Mouse (Mus musculus) thymus, postnatal 4 days (tissue): ENCODE measurements at regions not wholly inside any gene's neighbourhood (a gene's known extent, or its start where the extent isn't known, plus 50 kb on each side); places are given as distances from the start of the nearest gene placed in this dataset.
A peak's percentile ranks its signal among the peaks of the same experiment; 100 is the strongest.

Source experiments
- DNase-seq: peaks from one replicate; pipeline ENCODE4 v3.0.0; 2021

DNA sequence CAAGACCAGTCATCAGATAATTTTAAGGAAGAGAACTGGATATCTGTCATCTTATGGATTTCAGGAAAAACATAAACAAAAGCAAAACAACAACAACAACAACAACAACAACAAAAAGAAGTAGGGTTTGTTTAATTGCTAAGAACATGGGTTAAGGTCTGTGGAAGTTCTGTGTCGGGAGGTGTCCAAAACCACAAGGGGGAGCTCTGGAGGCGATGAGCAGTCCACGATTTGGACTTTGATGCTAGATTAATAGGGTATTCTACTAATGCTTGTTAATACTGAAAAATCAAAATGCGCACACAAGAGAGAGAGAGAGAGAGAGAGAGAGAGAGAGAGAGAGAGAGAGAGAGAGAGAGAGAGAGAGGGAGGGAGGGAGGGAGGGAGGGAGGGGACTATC lies 692.0 kb upstream of the Car10 start:
- DNase-seq = peak; percentile 11

DNA sequence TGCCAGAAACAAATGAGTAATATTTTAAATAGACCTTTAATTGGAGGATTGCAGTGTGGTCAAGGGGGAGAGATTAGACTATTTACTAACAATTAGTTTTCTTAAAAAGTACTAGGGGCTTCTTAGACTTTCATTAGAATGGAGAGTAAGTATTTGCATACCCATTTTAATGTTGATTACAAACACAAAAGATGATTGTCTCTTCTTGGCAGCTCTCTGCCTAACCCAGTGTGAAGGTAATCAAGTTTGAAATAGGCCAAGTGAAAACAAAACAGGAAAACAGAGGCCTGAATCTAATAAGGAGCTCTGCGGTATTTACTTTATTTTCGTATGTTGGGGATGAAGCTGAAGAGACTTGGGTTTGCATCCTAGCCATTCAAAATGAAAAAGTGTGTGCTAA lies 646.5 kb upstream of the Car10 start:
- no peak for DNase-seq

GRCm38 (mm10) chr11:92495291-92495690 lies 602.5 kb upstream of the Car10 start:
- no peak for DNase-seq
